In genomic region chr6:52217895-52218642, GRCm38 (mm10) we compare ENCODE assay signal across 9 mouse cellular contexts. TPM values are rescaled to one million over a fixed set of nuclear protein-coding genes. Genes with fewer than 3 reads are reported as not detected.
DNase-seq lines count a peak whose midpoint lies in the region; ATAC-seq lines count a peak whose summit lies in the region.
"Had no signal": no experiment of that assay in that cellular context is flagged by ENCODE, and none has a peak within 500 bp of the region (broad histone marks: within the 10 kb centered on the region; RNA-seq: fewer than 3 reads in every experiment).

No protein-coding gene starts in this region.

- DNase-seq in CD4-positive, CD25-positive, alpha-beta regulatory T cell, adult 2 months (ENCODE audit: low read depth, low spot score): peak; percentile 33
- DNase-seq in B cell, adult 2 months: peak; percentile 24 to 48
- no peak for DNase-seq in natural killer cell, adult 2 months (ENCODE audit: low spot score in 2 of 2)
- DNase-seq in cerebellum, adult 8-10 months: no peak
- DNase-seq in testis, postnatal 10 days (ENCODE audit: low spot score): no peak

- H3K9me3 ChIP-seq in hindbrain, embryonic 12.5 days (replicated peaks): no peaks in the 10 kb centered on the region
- H3K9me3 ChIP-seq in limb, embryonic 13.5 days: no peaks in the 10 kb centered on the region

- no peak overlapping the region for H3K27ac ChIP-seq in hindbrain, embryonic 12.5 days
- H3K27ac ChIP-seq in limb, embryonic 13.5 days: peak overlapping the region; percentile 95

- no peak overlapping the region for H3K9ac ChIP-seq in hindbrain, embryonic 12.5 days
- peak overlapping the region; percentile 89 for H3K9ac ChIP-seq in limb, embryonic 13.5 days

- ATAC-seq in CD4-positive, CD25-positive, alpha-beta regulatory T cell, adult 4 months: no peak
- no peak for ATAC-seq in hindbrain, embryonic 12.5 days (ENCODE audit: low FRiP score)
- ATAC-seq in limb, embryonic 13.5 days (ENCODE audit: low FRiP score, low read depth): no peak

- no peaks in the 10 kb centered on the region for H3K36me3 ChIP-seq in hindbrain, embryonic 12.5 days
- no peaks in the 10 kb centered on the region for H3K36me3 ChIP-seq in limb, embryonic 13.5 days

- peak overlapping the region; percentile 28; the same call in 1 of the 2 replicates for H3K4me3 ChIP-seq in hindbrain, embryonic 12.5 days
- peak overlapping the region; percentile 65 for H3K4me3 ChIP-seq in limb, embryonic 13.5 days

- 5% methylated on average over 23 of the region's 23 CpGs for WGBS in hindbrain, embryonic 12.5 days
- 6% methylated on average over 23 of the region's 23 CpGs for WGBS in limb, embryonic 13.5 days

- H3K27me3 ChIP-seq in hindbrain, embryonic 12.5 days: peaks cover 100% of the 10 kb centered on the region
- peaks cover 21% of the 10 kb centered on the region for H3K27me3 ChIP-seq in limb, embryonic 13.5 days

- H3K4me1 ChIP-seq in hindbrain, embryonic 12.5 days: peaks cover 18% of the 10 kb centered on the region
- peaks cover 76% of the 10 kb centered on the region for H3K4me1 ChIP-seq in limb, embryonic 13.5 days

- H3K4me2 ChIP-seq in hindbrain, embryonic 12.5 days (replicated peaks): 0 out of 2 replicates have a peak overlapping the region, but pooled peaks have one; percentile 47
- peak overlapping the region; percentile 93 for H3K4me2 ChIP-seq in limb, embryonic 13.5 days (replicated peaks)

RNA-seq across cellular contexts. Expression of gene Hoxa7, which starts 3.6 kb away (rescaled TPM):
- polyA plus RNA-seq in CD4-positive, CD25-positive, alpha-beta regulatory T cell, adult 4 months (2017; shearing (Covaris generic)): not detected
- 0.79 and 1.0 TPM in 2 replicates for polyA plus RNA-seq in hindbrain, embryonic 12.5 days (2016; fragmentation: Nextera tagmentation; extraction: Ambion mirVana)
- polyA plus RNA-seq in limb, embryonic 13.5 days (2015; fragmentation: Nextera tagmentation; extraction: Ambion mirVana): 11.8 and 13.1 TPM in 2 replicates
- polyA plus RNA-seq: inflammation-experienced regulatory T-cells, adult 6 months had no signal

RNA-seq across cellular contexts. Expression of gene Gm28308, which starts 4.9 kb away (rescaled TPM):
- not detected for polyA plus RNA-seq in CD4-positive, CD25-positive, alpha-beta regulatory T cell, adult 4 months (2017; shearing (Covaris generic))
- not detected in 2 replicates for polyA plus RNA-seq in hindbrain, embryonic 12.5 days (2016; fragmentation: Nextera tagmentation; extraction: Ambion mirVana)
- polyA plus RNA-seq in limb, embryonic 13.5 days (2015; fragmentation: Nextera tagmentation; extraction: Ambion mirVana): 0.29 TPM in 1 of 2 replicates, not detected in the other
- polyA plus RNA-seq: inflammation-experienced regulatory T-cells, adult 6 months had no signal

RNA-seq across cellular contexts. Expression of gene Hoxa3, which starts 4.9 kb away (rescaled TPM):
- under 1 TPM in 1 of 2 experiments, not detected in 1; 0.15 TPM for polyA plus RNA-seq in CD4-positive, CD25-positive, alpha-beta regulatory T cell, adult 4 months (2017; shearing (Covaris generic))
- 13.7 and 19.5 TPM in 2 replicates for polyA plus RNA-seq in hindbrain, embryonic 12.5 days (2016; fragmentation: Nextera tagmentation; extraction: Ambion mirVana)
- polyA plus RNA-seq in limb, embryonic 13.5 days (2015; fragmentation: Nextera tagmentation; extraction: Ambion mirVana): 5.9 and 6.3 TPM in 2 replicates
- polyA plus RNA-seq: inflammation-experienced regulatory T-cells, adult 6 months had no signal

RNA-seq across cellular contexts. Expression of gene Hoxa6, which starts 9.5 kb away (rescaled TPM):
- polyA plus RNA-seq in CD4-positive, CD25-positive, alpha-beta regulatory T cell, adult 4 months (2017; shearing (Covaris generic)): not detected
- polyA plus RNA-seq in hindbrain, embryonic 12.5 days (2016; fragmentation: Nextera tagmentation; extraction: Ambion mirVana): 18.7 and 20.5 TPM in 2 replicates
- 0.97 and 1.2 TPM in 2 replicates for polyA plus RNA-seq in limb, embryonic 13.5 days (2015; fragmentation: Nextera tagmentation; extraction: Ambion mirVana)
- polyA plus RNA-seq: inflammation-experienced regulatory T-cells, adult 6 months had no signal

RNA-seq across cellular contexts. Expression of gene Hoxa9, which starts 12.8 kb away (rescaled TPM):
- under 1 TPM in 1 of 2 experiments, not detected in 1; 0.17 TPM for polyA plus RNA-seq in CD4-positive, CD25-positive, alpha-beta regulatory T cell, adult 4 months (2017; shearing (Covaris generic))
- polyA plus RNA-seq in hindbrain, embryonic 12.5 days (2016; fragmentation: Nextera tagmentation; extraction: Ambion mirVana): 0.12 TPM in 1 of 2 replicates, not detected in the other
- 58.3 and 63.5 TPM in 2 replicates for polyA plus RNA-seq in limb, embryonic 13.5 days (2015; fragmentation: Nextera tagmentation; extraction: Ambion mirVana)

Comparison
In these comparisons a context has a peak if more than half of its experiments do, and no peak if none do; other contexts are left out.
1. DNase-seq: peak in CD4-positive, CD25-positive, alpha-beta regulatory T cell, adult 2 months (single experiment) and B cell, adult 2 months (2 of 2); none in natural killer cell, adult 2 months (0 of 2), cerebellum, adult 8-10 months (single experiment) and testis, postnatal 10 days (single experiment).